Mouse (Mus musculus) ES-Bruce4 (cell line): ENCODE measurements around the gene Ggt1. TPM values are rescaled to one million over a fixed set of nuclear protein-coding genes. Genes with fewer than 3 reads are reported as not detected.

Source experiments
- H3K27ac ChIP-seq: 2 replicates; pipeline ENCODE4 v1.5.1; 2012; ENCODE audit warnings: low read length, inconsistent platforms; ENCODE audit not compliant: insufficient read depth
- H3K27me3 ChIP-seq: 2 replicates; pipeline ENCODE4 v1.6.1; 2012; ENCODE audit warnings: mild to moderate bottlenecking, low read length, inconsistent platforms; ENCODE audit not compliant: control insufficient read depth, poor library complexity, insufficient read depth, severe bottlenecking
- H3K36me3 ChIP-seq: 2 replicates; pipeline ENCODE4 v1.6.1; 2012; ENCODE audit warnings: inconsistent platforms, mild to moderate bottlenecking, low read length, moderate library complexity; ENCODE audit not compliant: control insufficient read depth, poor library complexity, insufficient read depth, severe bottlenecking
- H3K4me1 ChIP-seq: one replicate; pipeline ENCODE4 v1.8.1; 2011; ENCODE audit warnings: low read length; ENCODE audit not compliant: control insufficient read depth, insufficient read depth
- H3K4me3 ChIP-seq: 2 replicates; pipeline ENCODE4 v1.5.1; 2011; ENCODE audit warnings: low read depth, mild to moderate bottlenecking, low read length
- H3K9ac ChIP-seq: 2 replicates; pipeline ENCODE4 v1.6.1; 2012; ENCODE audit warnings: low read depth, mild to moderate bottlenecking, inconsistent platforms; ENCODE audit not compliant: poor library complexity, severe bottlenecking
- H3K9me3 ChIP-seq: replicated peaks from 2 replicates; pipeline ENCODE4 v1.6.1; 2012; ENCODE audit warnings: mild to moderate bottlenecking, low read length, inconsistent platforms; ENCODE audit not compliant: control insufficient read depth, poor library complexity, insufficient read depth, severe bottlenecking
- CTCF ChIP-seq: IDR thresholded peaks from one replicate; pipeline ENCODE4 v1.8.1; 2011; ENCODE audit warnings: low read depth, low read length
- EP300 ChIP-seq: IDR thresholded peaks from 2 replicates; pipeline ENCODE4 v1.6.1; 2011; ENCODE audit warnings: low read depth, low read length; ENCODE audit not compliant: insufficient read depth
- POLR2A ChIP-seq: IDR thresholded peaks from one replicate; pipeline ENCODE4 v1.8.1; 2011; ENCODE audit warnings: low read length; ENCODE audit not compliant: insufficient read depth
- polyA plus RNA-seq: library from polyadenylated mRNA; stranded (reverse); fragments of >200 nt; gene quantifications from 2 replicates; pipeline ENCODE4 v1.2.4, GENCODE M21; 2011; ENCODE audit warnings: low read depth; ENCODE audit not compliant: missing spikeins, insufficient read depth, insufficient read length

The Ggt1 gene
- polyA plus RNA-seq, 1 experiment = 2.8 TPM

GRCm38 (mm10) chr10:75626991-75627390 lies 65.6 kb downstream of the Ggt1 start:
- no peak for TF ChIP-seq CTCF
- Histone ChIP-seq H3K9ac (no peak overlapping the region), H3K4me3 (no peak overlapping the region), H3K36me3 (no peaks in the 10 kb centered on the region), H3K9me3 (no peaks in the 10 kb centered on the region; the same call in 1 of the 2 replicates), H3K27me3 (no peaks in the 10 kb centered on the region), H3K27ac (no peak overlapping the region), H3K4me1 (no peaks in the 10 kb centered on the region)

GRCm38 (mm10) chr10:75627490-75627889 lies 66.1 kb downstream of the Ggt1 start:
- Histone ChIP-seq H3K36me3 (no peaks in the 10 kb centered on the region), H3K27ac (no peak overlapping the region), H3K4me3 (no peak overlapping the region), H3K27me3 (no peaks in the 10 kb centered on the region), H3K9ac (no peak overlapping the region), H3K9me3 (no peaks in the 10 kb centered on the region), H3K4me1 (no peaks in the 10 kb centered on the region)
- TF ChIP-seq POLR2A (no peak), EP300 (no peak), CTCF (no peak)

GRCm38 (mm10) chr10:75632633-75633032 lies 71.2 kb downstream of the Ggt1 start:
- Histone ChIP-seq H3K36me3 (no peaks in the 10 kb centered on the region), H3K4me3 (no peak overlapping the region), H3K27ac (no peak overlapping the region), H3K9ac (no peak overlapping the region), H3K4me1 (peaks cover 4% of the 10 kb centered on the region), H3K9me3 (no peaks in the 10 kb centered on the region), H3K27me3 (no peaks in the 10 kb centered on the region)
- no peak for TF ChIP-seq CTCF
- no peak for TF ChIP-seq POLR2A
- no peak for TF ChIP-seq EP300

- Histone ChIP-seq H3K9ac (no peak overlapping the region), H3K4me3 (no peak overlapping the region), H3K36me3 (no peaks in the 10 kb centered on the region), H3K4me1 (peaks cover 4% of the 10 kb centered on the region), H3K27ac (no peak overlapping the region), H3K9me3 (no peaks in the 10 kb centered on the region), H3K27me3 (no peaks in the 10 kb centered on the region)
- TF ChIP-seq CTCF (no peak), EP300 (no peak), POLR2A (no peak)
Observed at GRCm38 (mm10) chr10:75633048-75633447, 71.6 kb downstream of the Ggt1 start.

- no peaks in the 10 kb centered on the region for H3K36me3 ChIP-seq
- H3K9ac ChIP-seq = no peak overlapping the region
- H3K27me3 ChIP-seq = no peaks in the 10 kb centered on the region
- no peak for TF ChIP-seq EP300
- no peak for TF ChIP-seq CTCF
- TF ChIP-seq POLR2A = no peak
- no peak overlapping the region for H3K4me3 ChIP-seq
- H3K4me1 ChIP-seq = peaks cover 4% of the 10 kb centered on the region
- no peak overlapping the region for H3K27ac ChIP-seq
- no peaks in the 10 kb centered on the region for H3K9me3 ChIP-seq
Observed at GRCm38 (mm10) chr10:75633576-75634139, 72.3 kb downstream of the Ggt1 start.

- Histone ChIP-seq H3K9me3 (no peaks in the 10 kb centered on the region), H3K27ac (no peak overlapping the region), H3K4me1 (peaks cover 4% of the 10 kb centered on the region), H3K9ac (no peak overlapping the region), H3K27me3 (no peaks in the 10 kb centered on the region), H3K36me3 (no peaks in the 10 kb centered on the region), H3K4me3 (no peak overlapping the region)
- TF ChIP-seq POLR2A (no peak), CTCF (no peak), EP300 (no peak)
Observed at GRCm38 (mm10) chr10:75634610-75635009, 73.2 kb downstream of the Ggt1 start.
